Mouse (Mus musculus): Measurements from ENCODE around the gene Mcm10. TPM values are rescaled to one million over a fixed set of nuclear protein-coding genes. Genes with fewer than 3 reads are reported as not detected.
A peak's percentile ranks its signal among the peaks of the same experiment; 100 is the strongest.

Gene Mcm10
- polyA plus RNA-seq, 1 experiment from 2014 or later: 9.3 TPM

- no peak for TF ChIP-seq CTCF (IDR thresholded peaks at IDR 0.05; ENCODE audit: low read depth)
- H3K36me3 ChIP-seq (ENCODE audit: control insufficient read depth, insufficient read depth): peaks cover 32% of the 10 kb centered on the region
- H3K4me2 ChIP-seq (replicated peaks; ENCODE audit: low read depth): peak overlapping the region; percentile 24; the same call in 1 of the 2 replicates
- no peaks in the 10 kb centered on the region for H3K9me3 ChIP-seq (ENCODE audit: control insufficient read depth)
- no peaks in the 10 kb centered on the region for H3K27me3 ChIP-seq (replicated peaks; ENCODE audit: control insufficient read depth, insufficient read depth, low read length)
- peak; percentile 75 for ATAC-seq
- H3K4me1 ChIP-seq (replicated peaks; ENCODE audit: control insufficient read depth, insufficient read depth, low read length): no peaks in the 10 kb centered on the region
- H3K9ac ChIP-seq (ENCODE audit: low read depth, low read length): no peak overlapping the region
- H3K4me3 ChIP-seq (ENCODE audit: low read depth, low read length): no peak overlapping the region
- 40% methylated on average over 13 of the region's 13 CpGs for WGBS
- H3K27ac ChIP-seq (ENCODE audit: low read depth, low read length): peak overlapping the region; percentile 68
Observed at GRCm38 (mm10) chr2:5039350-5040170, 27.0 kb upstream of the Mcm10 start.

- Histone ChIP-seq H3K4me1 (replicated peaks; ENCODE audit: control insufficient read depth, insufficient read depth, low read length) (no peaks in the 10 kb centered on the region), H3K9me3 (ENCODE audit: control insufficient read depth) (no peaks in the 10 kb centered on the region), H3K27ac (ENCODE audit: low read depth, low read length) (no peak overlapping the region), H3K4me3 (ENCODE audit: low read depth, low read length) (no peak overlapping the region), H3K9ac (ENCODE audit: low read depth, low read length) (no peak overlapping the region), H3K27me3 (replicated peaks; ENCODE audit: control insufficient read depth, insufficient read depth, low read length) (no peaks in the 10 kb centered on the region), H3K36me3 (ENCODE audit: control insufficient read depth, insufficient read depth) (peaks cover 33% of the 10 kb centered on the region), H3K4me2 (replicated peaks; ENCODE audit: low read depth) (no peak overlapping the region)
- no peak for TF ChIP-seq CTCF (IDR thresholded peaks at IDR 0.05; ENCODE audit: low read depth)
- no peak for ATAC-seq
- 86% methylated on average over 5 of the region's 5 CpGs for WGBS
Observed at GRCm38 (mm10) chr2:5038320-5038719, 25.7 kb upstream of the Mcm10 start.

- Histone ChIP-seq H3K27ac (ENCODE audit: low read depth, low read length) (no peak overlapping the region), H3K4me2 (replicated peaks; ENCODE audit: low read depth) (no peak overlapping the region), H3K4me1 (replicated peaks; ENCODE audit: control insufficient read depth, insufficient read depth, low read length) (no peaks in the 10 kb centered on the region), H3K36me3 (ENCODE audit: control insufficient read depth, insufficient read depth) (peaks cover 38% of the 10 kb centered on the region), H3K27me3 (replicated peaks; ENCODE audit: control insufficient read depth, insufficient read depth, low read length) (no peaks in the 10 kb centered on the region), H3K9me3 (ENCODE audit: control insufficient read depth) (no peaks in the 10 kb centered on the region), H3K9ac (ENCODE audit: low read depth, low read length) (no peak overlapping the region), H3K4me3 (ENCODE audit: low read depth, low read length) (no peak overlapping the region)
- no peak for TF ChIP-seq CTCF (IDR thresholded peaks at IDR 0.05; ENCODE audit: low read depth)
- ATAC-seq: no peak
- WGBS: 85% methylated on average over 3 of the region's 3 CpGs
Observed at GRCm38 (mm10) chr2:5037390-5037789, 24.8 kb upstream of the Mcm10 start.

- Histone ChIP-seq H3K9me3 (ENCODE audit: control insufficient read depth) (no peaks in the 10 kb centered on the region), H3K4me2 (replicated peaks; ENCODE audit: low read depth) (no peak overlapping the region), H3K36me3 (ENCODE audit: control insufficient read depth, insufficient read depth) (peaks cover 38% of the 10 kb centered on the region), H3K4me1 (replicated peaks; ENCODE audit: control insufficient read depth, insufficient read depth, low read length) (no peaks in the 10 kb centered on the region), H3K27ac (ENCODE audit: low read depth, low read length) (no peak overlapping the region), H3K27me3 (replicated peaks; ENCODE audit: control insufficient read depth, insufficient read depth, low read length) (no peaks in the 10 kb centered on the region), H3K9ac (ENCODE audit: low read depth, low read length) (no peak overlapping the region), H3K4me3 (ENCODE audit: low read depth, low read length) (no peak overlapping the region)
- no peak for TF ChIP-seq CTCF (IDR thresholded peaks at IDR 0.05; ENCODE audit: low read depth)
- ATAC-seq: no peak
- 82% methylated on average over 10 of the region's 10 CpGs for WGBS
Observed at GRCm38 (mm10) chr2:5036411-5037076, 24.0 kb upstream of the Mcm10 start.

- no peak for TF ChIP-seq CTCF (IDR thresholded peaks at IDR 0.05; ENCODE audit: low read depth)
- peak; percentile 38 for ATAC-seq
- H3K27me3 ChIP-seq (replicated peaks; ENCODE audit: control insufficient read depth, insufficient read depth, low read length): no peaks in the 10 kb centered on the region
- H3K9ac ChIP-seq (ENCODE audit: low read depth, low read length): no peak overlapping the region
- 60% methylated on average over 9 of the region's 9 CpGs for WGBS
- H3K27ac ChIP-seq (ENCODE audit: low read depth, low read length): no peak overlapping the region
- no peaks in the 10 kb centered on the region for H3K4me1 ChIP-seq (replicated peaks; ENCODE audit: control insufficient read depth, insufficient read depth, low read length)
- H3K36me3 ChIP-seq (ENCODE audit: control insufficient read depth, insufficient read depth): peaks cover 48% of the 10 kb centered on the region
- H3K4me3 ChIP-seq (ENCODE audit: low read depth, low read length): no peak overlapping the region
- no peak overlapping the region for H3K4me2 ChIP-seq (replicated peaks; ENCODE audit: low read depth)
- H3K9me3 ChIP-seq (ENCODE audit: control insufficient read depth): no peaks in the 10 kb centered on the region
Observed at GRCm38 (mm10) chr2:5035241-5035640, 22.6 kb upstream of the Mcm10 start.

GRCm38 (mm10) chr2:5034801-5035200 is 22.2 kb upstream of the Mcm10 start:
- H3K4me3 ChIP-seq (ENCODE audit: low read depth, low read length): no peak overlapping the region
- peaks cover 48% of the 10 kb centered on the region for H3K36me3 ChIP-seq (ENCODE audit: control insufficient read depth, insufficient read depth)
- H3K4me2 ChIP-seq (replicated peaks; ENCODE audit: low read depth): no peak overlapping the region
- no peaks in the 10 kb centered on the region for H3K27me3 ChIP-seq (replicated peaks; ENCODE audit: control insufficient read depth, insufficient read depth, low read length)
- ATAC-seq: no peak
- H3K9ac ChIP-seq (ENCODE audit: low read depth, low read length): no peak overlapping the region
- 71% methylated on average over 8 of the region's 8 CpGs for WGBS
- no peak overlapping the region for H3K27ac ChIP-seq (ENCODE audit: low read depth, low read length)
- no peaks in the 10 kb centered on the region for H3K4me1 ChIP-seq (replicated peaks; ENCODE audit: control insufficient read depth, insufficient read depth, low read length)
- TF ChIP-seq CTCF (IDR thresholded peaks at IDR 0.05; ENCODE audit: low read depth): no peak
- H3K9me3 ChIP-seq (ENCODE audit: control insufficient read depth): no peaks in the 10 kb centered on the region

Measured in intestine, postnatal 0 days (tissue).